Mouse (Mus musculus) spleen, postnatal 14 days (tissue): ENCODE results near the gene Iqschfp.
"Not testable (repeated sequence)": the region's sequence is repeated elsewhere in the genome, so short reads cannot be mapped to it uniquely, and the experiment has no call there.

ENCODE experiments used
- DNase-seq, 2 experiments: peaks; one replicate each; pipeline ENCODE4 v3.0.0; 2021 to 2022; ENCODE audit warnings: low spot score in 2 of 2

Iqschfp gene

DNA sequence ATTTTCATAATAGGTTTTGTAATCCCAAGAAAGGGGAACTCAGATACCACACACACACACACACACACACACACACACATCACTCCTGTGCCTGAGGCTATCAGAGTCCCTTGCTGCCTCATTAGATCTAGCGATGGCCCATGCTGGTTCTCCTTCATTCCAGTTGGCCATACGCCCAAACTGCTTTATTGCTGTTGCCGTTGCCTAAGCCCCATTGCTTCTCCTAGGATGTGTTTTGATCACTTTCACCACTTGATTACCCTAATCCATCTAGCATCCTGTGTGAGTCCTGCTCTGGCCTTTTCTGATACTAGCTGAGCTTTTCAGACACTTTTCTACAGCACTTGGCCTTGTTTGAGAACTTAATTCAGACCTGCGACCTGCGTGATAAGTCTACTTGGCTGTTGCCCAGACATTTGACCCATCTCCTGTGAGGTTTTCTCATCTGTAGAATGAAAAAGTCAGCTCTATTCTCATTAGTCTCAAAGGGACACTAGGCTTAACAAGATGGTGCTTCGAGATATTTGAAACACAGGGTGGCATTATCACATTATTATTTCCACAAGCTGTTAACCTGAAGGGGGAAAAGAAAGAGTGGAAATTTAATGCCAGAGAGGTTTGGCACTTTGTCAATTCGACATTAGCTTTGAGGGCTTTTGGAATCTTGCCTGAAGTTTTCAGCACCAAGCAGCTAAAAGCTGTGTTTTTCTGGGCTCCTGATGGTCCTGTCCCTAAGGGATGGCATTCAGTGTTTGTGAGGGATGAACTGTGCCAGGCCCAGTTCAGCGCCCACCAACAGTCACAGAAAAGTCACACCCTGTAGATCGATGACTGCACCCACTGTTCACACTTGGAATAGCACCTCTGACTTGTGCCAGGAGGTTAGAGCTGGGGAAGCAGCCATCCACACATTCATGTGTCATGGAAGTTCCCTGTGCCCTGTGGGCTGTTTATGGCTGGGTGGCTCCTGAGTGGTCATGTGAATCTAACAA lies 179.7 kb downstream of the Iqschfp start:
- DNase-seq: no peak

DNA sequence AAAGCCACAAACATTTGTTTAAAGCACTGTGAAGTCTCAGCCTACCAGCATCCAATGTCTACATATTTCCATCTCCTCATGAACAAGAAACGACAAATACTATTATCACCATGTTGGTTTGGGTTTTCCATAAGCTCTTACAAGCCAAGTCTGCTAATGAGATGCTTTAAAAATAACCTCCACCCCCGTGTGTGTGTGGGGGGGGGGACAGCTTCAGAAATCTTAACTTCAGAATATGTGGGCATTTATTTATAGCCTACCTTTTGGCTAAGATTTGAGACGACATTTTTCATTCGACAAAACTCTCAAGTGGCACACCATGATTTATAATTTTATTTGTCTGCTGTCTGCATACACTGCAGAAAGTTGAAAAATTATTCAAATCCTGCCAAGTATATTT lies 185.4 kb downstream of the Iqschfp start:
- DNase-seq: no peak

DNA sequence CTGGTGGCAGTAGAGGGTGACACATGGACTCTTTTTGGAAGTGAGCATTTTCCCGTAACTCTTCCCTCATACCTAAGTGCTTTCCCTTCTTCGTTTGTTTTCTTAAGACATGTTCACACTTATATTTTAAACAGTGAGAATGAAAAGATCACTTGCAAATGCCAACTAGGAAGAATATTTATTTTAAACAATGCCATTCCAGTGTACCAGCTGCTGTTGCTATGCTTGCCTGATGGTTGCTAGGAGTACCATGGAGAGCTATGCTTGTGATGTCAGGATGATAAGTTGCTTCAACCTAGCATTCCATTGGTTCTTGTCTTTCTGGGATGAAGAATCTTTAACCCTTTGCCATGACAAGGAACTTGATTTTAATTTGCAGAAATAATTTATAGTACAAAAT lies 193.0 kb downstream of the Iqschfp start:
- no peak for DNase-seq

DNA sequence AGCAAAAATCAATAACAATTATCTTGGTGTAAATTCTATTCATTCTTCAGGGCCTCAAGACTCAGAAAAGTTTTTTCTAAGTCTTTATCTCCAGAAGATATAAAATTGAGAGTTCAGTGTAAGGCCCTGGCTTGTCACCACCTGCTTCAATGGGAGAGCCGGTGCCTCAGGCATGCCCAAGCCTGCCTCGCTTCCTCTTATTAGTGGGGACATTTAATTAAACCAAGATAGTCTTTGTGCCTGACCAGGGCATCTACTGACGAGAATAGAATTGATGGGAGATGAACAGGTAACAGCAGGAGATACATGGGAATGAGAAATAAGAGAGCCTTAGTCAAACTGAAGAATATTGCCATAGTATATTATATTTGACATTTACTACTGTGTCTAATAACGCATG lies 200.1 kb downstream of the Iqschfp start:
- DNase-seq: no peak

DNA sequence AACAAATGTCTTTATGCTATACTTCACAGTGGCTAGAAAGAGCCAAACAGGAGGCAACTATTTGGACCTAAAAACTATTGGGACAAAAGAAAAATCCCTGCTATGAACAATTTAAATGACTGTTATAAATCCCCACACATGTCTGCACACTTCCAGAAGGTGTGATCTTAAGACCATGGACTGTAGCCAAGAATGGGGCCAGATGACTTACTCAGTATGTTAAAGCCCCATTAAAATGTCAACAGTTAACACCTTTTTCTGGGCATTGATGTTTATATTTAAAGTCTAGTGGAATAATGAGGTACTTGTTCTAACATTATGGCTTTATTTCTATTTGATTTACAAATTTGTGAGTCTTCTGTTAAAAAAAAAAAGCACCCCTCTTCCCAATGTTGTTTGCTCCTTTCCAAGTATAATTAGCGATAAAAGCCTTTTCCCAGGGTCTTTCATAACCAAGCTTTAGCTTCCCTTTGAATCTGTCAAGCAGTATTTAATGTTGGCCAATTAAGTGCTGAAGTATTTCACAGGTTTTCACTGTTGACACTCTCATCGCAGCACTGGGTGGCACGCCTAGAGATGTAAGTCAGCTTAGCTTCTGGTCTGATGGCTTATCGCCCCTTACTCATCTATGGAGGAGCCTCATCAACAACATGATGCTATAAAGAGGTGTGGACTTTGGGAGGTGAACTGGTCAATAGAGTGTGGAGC lies 204.8 kb downstream of the Iqschfp start:
- no peak for DNase-seq

DNA sequence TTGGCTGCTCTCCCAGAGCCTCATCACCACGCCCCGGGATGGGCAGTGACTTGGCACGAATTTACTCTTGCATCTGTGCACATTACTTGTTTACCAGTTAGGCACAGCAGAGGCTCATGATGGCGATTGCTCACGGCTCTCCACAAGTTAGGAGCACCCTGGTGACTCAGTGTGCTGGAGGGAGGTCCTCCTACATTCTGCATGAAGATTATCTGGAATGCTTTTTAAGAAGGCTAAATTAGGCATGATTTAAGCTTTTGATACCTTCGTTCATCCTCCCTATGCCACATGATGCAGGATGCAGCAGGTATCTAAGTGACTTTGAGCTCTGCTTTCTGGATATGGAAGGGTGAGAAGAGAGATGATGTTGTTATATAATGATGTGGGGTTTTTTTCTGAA lies 207.5 kb downstream of the Iqschfp start:
- DNase-seq: not testable (repeated sequence)

DNA sequence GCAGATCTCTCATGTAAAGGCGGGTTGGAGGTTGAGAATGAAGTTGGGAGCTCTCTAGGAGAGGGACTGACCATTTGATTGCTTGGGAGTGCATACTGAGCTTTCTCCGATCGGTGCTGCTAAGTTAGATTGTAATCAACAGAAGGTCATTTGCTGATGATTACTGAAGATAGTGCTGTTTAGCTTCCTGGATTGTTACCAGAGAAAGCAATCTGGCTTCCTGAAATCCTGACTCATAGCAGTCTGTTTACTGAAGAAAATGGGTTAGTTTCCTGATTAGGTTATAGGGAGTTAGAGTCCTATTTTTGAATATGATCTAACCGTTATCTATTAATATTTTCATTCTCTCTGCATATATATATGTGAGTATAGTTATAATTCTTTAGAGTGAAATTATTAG lies 209.3 kb downstream of the Iqschfp start:
- DNase-seq: no peak

DNA sequence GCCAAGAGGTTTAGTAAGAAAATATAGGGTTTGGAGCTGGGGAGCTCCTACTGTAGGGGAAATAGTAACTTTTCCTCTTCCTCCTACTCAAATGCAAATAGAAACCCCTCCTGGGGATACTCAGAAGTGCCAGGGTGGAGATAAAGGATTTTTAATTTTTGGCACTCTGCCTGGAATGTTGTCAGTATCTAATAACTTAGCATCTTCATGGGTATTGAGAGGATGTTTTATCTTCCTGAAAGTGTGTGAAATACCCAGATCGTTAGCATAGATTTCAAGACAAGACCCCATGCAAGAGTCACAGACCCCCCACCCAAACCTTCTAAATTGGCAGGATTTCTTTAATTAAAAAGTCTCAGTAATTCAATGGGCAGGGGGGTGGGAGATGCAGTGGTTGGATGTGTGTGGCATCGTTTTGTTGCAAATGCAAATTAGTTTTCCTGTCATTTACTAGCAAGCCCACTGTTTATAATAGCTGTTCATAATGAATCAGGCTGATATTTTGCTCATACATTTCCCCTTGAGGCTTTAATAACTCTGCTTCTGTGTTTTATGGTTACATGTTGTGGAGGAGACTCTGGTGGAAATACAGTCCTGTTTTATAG lies 213.2 kb downstream of the Iqschfp start:
- no peak for DNase-seq

DNA sequence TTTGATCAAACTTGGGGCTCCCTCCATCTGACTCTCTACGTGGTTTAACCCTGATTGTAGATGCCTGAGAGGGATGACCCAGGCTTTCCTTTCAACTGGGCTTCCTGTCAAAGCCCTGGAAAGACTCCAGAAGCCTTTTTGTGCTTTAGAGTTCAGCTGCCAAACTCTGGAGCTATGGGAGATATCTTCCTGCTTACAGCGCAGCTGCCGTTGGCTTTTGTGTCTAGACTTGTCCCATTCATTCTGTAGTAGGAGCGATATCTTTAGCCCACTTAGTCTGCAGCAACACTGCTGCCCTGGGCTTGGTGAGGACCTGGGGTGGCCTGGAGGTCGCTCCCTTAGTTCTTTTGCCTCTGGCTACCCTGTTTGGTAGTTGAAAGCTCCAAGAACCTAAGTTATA lies 229.3 kb downstream of the Iqschfp start:
- DNase-seq: no peak

DNA sequence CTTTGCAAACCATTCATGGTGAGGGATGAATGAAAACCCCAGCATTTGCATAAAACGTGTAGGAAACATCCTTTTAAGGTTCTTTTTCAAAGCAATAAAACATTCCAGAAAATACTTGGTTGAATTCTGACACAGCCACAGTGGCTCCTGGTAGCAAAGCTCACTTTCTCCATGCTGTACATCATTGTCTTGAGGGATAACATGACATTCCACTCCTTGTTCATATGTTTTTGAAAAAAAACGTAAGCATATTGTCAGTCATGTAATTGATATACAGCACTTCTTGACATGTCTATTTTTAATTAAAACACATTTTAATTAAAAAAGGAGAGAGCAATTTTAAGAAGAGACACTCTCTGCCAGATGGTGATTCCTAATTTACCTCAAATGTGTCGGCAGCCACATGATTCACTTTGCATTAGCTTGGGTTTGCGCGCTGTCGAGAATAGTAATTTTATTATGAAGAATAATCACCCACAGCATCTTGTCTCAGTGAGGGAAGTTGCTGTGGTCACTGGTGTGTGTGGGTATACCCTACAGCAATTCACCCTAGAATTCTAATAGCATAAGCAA lies 234.3 kb downstream of the Iqschfp start:
- DNase-seq: no peak

DNA sequence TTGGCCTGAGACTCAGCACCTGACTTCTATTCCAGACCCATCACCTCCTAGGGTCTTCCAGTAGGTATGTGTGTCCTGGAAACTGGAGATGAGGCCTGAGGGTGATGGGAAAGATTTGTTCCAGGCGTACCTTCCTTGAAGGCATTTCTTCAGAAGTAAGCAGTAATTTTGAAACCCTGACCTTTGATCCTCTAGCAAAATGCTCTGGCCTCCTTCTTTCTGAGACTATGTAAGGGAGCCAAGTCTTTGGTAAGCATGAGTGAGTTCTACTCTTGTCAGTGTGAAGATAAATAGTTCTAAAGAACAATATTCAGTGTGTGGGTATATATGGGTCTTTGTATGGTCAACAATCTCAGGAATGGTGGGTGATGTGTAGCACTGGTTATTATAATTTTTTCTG lies 238.4 kb downstream of the Iqschfp start:
- no peak for DNase-seq

DNA sequence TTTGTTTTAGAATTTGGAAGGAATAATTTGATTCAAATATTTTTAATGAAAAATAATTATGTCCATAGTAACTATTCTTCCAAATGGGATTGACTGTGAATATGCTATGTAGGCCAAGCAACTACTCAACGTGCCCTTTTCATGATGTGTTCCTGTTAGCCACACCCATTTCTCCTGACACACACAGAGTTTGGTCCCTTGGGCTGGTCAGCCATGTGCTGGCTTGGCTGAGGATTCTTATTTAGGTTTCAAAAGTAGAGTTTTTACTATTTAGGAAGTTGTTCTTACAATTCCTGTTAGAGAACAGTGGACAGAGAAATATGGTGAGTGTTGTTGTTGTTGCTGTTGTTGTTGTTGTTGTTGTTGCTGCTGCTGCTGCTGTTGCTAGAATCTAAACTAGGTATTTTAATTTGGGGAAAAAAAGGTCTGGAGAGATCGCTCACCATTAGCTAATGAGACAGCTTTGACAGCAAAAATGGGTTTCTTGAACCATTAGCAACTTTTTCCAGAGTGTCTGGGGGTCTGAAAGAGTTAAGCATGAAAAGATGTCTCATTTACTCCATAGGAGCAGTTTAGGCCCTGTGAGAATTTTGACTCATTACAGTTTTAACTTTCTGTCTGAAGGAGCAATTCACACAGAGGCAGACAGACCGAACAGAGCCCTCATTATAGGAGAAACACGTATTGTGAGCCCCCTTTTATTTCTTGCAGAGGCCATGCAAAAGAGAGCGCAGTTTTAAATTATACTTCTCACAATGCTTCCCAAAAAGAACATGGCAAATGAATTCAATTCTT lies 247.0 kb downstream of the Iqschfp start:
- DNase-seq: no peak

DNA sequence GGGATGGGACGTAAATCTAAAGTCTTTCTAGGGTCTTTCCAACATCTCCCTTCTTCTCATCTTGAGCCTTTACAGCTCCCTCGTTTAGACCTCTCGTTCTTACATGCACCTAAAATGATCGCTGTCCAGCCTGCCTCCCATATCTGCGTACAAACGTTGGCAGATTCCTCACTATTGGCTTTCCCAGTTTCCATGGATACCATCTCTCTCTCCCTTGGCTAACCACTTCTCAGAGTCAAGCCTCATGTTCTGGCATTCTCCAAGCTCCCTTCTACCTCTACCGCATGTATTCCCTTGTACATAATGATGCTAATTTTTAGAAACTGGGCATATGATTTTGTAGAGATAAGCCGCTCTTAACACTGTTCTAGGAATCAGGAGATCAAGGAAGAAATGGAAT lies 258.7 kb downstream of the Iqschfp start:
- DNase-seq: no peak

DNA sequence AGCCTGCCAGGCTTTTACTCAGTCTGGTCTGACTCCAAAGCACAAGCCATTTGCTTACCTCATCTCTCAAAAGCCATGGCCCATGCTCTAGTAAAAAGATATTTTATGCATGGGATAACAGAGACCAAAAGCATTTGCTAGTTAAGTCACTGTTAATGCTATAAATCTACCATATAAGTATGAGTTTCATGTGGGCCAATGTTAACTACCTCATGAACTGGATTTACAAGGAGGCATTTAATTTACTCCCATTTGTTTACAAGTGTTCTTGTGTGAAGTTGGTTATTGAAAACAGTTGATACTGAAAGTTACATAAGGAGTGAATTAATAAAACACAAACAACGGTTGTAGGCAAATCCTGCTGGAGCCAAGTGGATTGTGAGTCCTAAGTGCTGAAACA lies 268.1 kb downstream of the Iqschfp start:
- no peak for DNase-seq

DNA sequence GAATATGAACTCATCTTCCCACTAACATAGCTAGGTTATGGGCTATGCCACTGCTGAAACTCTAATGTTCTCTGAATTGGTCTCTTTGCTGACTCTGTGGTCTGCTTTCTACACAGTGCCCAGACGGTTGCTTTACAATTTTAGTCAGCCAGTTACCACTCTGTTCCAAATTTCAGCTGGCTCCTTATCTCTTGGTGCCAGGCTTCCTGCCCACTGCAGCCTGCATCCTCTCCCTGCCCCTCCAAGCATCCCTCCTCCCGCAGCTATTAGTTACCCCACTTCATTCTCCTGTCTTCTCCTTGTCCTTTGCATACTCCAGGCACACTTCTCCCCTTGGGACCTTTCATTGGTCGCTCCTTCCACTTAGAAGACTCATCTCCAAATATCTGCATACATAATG lies 268.7 kb downstream of the Iqschfp start:
- DNase-seq: no peak

DNA sequence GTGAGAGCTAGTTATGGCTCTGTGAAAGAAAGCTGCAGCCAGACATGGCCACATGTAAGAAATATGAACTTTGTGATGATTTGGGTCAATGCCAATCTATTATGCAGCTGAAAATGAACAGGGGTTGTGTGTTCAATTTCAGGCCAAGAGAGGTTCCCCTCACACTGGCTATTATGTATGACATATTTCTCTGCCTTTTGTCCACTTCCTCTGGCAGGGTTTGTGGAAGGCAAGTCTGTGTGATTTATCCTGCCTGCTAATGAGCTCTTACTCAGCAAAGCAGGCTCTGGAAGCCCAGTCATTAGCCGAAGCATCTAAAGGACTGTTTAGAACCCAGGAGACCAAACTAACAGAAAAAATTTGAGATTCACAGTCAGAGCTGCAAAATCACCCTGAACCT lies 286.2 kb downstream of the Iqschfp start:
- DNase-seq: no peak

DNA sequence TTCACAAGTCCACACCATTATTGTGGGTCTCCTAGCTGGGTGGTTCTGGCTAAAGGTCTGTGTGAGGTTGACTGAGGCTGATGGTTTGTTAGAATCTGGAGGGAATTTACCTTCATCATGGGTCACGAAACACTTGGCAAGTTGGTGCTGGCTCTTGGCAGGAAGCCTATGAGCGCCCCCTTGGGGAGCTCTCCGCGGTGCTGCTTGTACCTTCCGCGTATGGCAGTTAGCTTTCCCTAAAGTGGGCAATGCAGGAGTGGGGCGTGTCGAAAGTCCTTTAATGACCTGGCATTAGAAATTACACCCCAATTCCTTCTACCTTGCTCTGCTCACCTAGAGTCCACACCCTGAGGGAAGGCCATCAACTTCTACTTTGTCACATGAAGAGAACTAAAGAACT lies 295.4 kb downstream of the Iqschfp start:
- DNase-seq: no peak

DNA sequence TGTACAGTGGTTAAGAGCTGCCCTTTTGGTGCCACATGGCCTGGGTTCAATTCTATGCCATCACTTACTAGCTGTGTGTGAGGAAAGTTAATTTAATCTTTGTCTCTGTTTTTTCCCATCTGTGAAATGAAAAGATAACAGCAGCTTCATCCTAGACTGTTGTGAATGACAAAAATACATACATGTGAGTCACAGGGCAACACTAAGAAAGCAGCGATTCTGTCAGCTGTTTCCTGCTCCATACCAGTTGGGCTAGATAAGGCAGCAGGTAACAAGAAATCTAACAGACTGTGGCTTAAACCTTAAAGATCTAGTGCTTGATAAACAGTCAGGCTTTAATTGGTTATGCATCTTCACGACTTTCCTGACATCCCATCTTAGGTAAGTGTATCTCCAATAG lies 297.1 kb downstream of the Iqschfp start:
- no peak for DNase-seq

DNA sequence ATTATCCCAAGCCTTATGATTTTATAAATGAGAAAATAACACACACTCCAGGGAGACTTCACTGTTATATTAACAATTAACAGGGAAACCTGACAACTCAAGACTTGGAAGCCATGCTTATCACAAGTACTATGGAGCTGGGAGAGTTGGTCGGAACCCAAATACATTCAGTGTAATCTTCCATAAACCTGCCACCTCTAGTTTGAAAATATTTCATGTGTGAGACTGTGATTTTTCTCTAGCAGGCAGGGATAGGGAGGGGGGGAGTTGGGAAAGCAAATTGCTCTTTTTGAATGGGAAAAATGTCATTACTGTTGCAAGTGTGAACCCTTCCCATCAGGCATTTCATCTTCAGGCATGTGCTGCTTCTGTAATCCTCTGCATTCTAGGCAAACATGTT lies 304.9 kb downstream of the Iqschfp start:
- DNase-seq: no peak

DNA sequence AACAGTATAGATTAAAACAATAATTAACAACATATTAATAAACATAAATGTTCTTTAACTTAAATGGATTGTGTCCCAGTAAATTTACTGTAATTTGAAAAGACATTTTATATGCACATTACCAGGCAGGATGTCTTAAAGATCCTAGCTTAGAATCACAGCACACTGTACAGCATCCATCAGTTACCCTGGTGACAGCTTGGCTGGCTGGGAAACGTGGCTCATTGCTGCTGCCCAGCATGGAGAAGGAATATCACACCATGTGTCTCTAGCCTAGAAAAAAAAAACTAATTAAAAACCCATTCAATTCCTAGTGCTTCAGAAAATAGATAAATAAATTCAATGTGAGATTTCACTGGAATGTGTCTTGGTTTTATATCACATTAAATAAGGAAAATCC lies 309.2 kb downstream of the Iqschfp start:
- DNase-seq: no peak

DNA sequence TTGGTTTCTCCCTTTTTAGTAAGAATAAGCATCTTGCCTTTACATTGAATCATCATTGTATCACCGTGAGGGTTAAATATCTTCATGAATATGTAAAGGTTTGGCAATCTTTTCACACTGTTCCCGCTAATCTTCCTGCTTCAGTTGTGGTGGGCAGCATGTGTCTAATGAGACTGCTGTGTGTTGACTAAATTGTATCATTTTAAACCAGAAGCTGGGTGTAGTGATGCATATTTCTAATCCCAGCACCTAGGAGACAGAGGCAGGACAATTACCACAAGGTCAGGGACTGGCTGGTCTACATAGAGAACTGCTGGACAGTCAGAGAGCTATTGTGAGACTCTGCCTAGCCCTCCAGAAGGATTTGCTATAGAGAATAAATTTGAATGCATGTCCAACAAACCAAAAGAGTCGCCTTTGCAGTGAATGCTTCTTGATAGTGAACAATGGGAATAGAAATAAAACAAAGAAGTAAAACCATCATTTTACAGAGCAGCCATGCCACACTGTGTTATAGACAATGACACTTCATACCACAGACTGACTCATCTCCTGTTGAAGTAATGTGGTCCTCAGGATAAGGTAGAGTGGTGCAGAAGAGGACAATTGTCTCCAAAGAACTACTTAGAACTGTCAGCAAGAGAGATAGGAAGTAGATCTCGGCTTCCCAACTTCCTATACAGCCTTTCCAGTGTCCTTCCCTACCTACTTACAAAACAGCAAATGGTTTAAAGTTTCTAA lies 310.3 kb downstream of the Iqschfp start:
- DNase-seq: no peak
